Mouse (Mus musculus): ENCODE measurements around the gene Ivns1abp. TPM values are rescaled to one million over a fixed set of nuclear protein-coding genes. Genes with fewer than 3 reads are reported as not detected.

Ivns1abp gene
- polyA plus RNA-seq, 1 experiment from 2014 or later = 195 TPM

GRCm38 (mm10) chr1:151329601-151330000, 14.7 kb upstream of the Ivns1abp start:
- 82% methylated on average over 7 of the region's 7 CpGs for WGBS
- no peak for ATAC-seq

DNA sequence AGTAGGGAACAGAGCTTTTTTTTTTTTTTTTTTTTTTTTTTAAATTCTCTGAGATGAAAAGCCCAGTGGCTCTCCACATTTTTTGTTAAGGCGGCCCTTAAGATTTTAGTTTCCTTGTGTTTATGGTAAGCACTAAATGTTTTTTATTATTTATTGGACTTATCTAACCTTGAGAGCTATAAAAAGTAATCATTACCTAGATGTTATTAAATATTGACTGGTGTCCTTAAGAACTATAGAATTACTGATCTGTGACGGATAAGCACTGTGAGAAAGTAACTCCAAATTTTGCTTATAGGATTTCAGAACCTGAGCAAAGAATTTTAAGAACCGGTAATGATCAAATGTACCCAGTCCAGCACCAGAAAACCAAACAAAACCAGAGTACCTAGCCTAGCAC, 11.5 kb upstream of the Ivns1abp start:
- no peak overlapping the region for H3K9ac ChIP-seq (ENCODE audit: low read depth, low read length)
- no peaks in the 10 kb centered on the region for H3K9me3 ChIP-seq (ENCODE audit: control insufficient read depth, low read length)
- H3K4me2 ChIP-seq (ENCODE audit: low read length) = no peak overlapping the region
- no peak overlapping the region for H3K27ac ChIP-seq (ENCODE audit: low read depth, low read length)
- H3K27me3 ChIP-seq (replicated peaks; ENCODE audit: control insufficient read depth, insufficient read depth, low read length) = no peaks in the 10 kb centered on the region
- H3K4me3 ChIP-seq (ENCODE audit: low read length) = no peak overlapping the region
- no peaks in the 10 kb centered on the region for H3K36me3 ChIP-seq (ENCODE audit: control insufficient read depth, insufficient read depth, low read length)
- no peaks in the 10 kb centered on the region for H3K4me1 ChIP-seq (ENCODE audit: control insufficient read depth, insufficient read depth, low read depth, low read length)
- no peak for ATAC-seq
- WGBS = 95% methylated on average over 3 of the region's 3 CpGs

More at GRCm38 (mm10) chr1:151329601-151330000, 14.7 kb upstream of the Ivns1abp start:
- Histone ChIP-seq H3K4me3 (ENCODE audit: low read length) (no peak overlapping the region), H3K27me3 (replicated peaks; ENCODE audit: control insufficient read depth, insufficient read depth, low read length) (no peaks in the 10 kb centered on the region), H3K9ac (ENCODE audit: low read depth, low read length) (no peak overlapping the region), H3K36me3 (ENCODE audit: control insufficient read depth, insufficient read depth, low read length) (no peaks in the 10 kb centered on the region), H3K27ac (ENCODE audit: low read depth, low read length) (no peak overlapping the region), H3K4me1 (ENCODE audit: control insufficient read depth, insufficient read depth, low read depth, low read length) (no peaks in the 10 kb centered on the region), H3K4me2 (ENCODE audit: low read length) (no peak overlapping the region), H3K9me3 (ENCODE audit: control insufficient read depth, low read length) (no peaks in the 10 kb centered on the region)

DNA sequence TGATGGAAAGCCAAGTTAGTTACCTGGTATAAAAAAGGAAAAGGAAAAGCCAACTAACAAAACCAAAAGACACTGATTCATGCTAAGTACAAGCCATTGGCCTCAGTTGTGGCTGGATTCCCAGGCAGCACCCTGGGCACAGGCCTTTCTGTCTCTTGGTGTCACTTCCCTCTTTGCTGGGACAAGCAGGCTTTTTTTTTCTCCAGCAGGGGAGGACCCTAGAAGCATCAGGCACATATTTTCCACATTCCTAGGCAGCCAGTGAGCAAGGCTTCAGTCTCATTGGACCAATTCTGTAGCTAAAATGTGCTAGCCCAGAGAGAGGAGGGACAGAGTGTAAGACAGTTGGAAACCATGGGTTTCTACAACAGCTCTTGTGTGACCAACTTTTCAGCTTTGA, 6.0 kb upstream of the Ivns1abp start:
- Histone ChIP-seq H3K27me3 (replicated peaks; ENCODE audit: control insufficient read depth, insufficient read depth, low read length) (no peaks in the 10 kb centered on the region), H3K9me3 (ENCODE audit: control insufficient read depth, low read length) (no peaks in the 10 kb centered on the region), H3K4me2 (ENCODE audit: low read length) (no peak overlapping the region), H3K36me3 (ENCODE audit: control insufficient read depth, insufficient read depth, low read length) (no peaks in the 10 kb centered on the region), H3K9ac (ENCODE audit: low read depth, low read length) (no peak overlapping the region), H3K27ac (ENCODE audit: low read depth, low read length) (no peak overlapping the region), H3K4me1 (ENCODE audit: control insufficient read depth, insufficient read depth, low read depth, low read length) (peaks cover 10% of the 10 kb centered on the region), H3K4me3 (ENCODE audit: low read length) (no peak overlapping the region)
- no peak; the same call in 1 of the 2 replicates for ATAC-seq

DNA sequence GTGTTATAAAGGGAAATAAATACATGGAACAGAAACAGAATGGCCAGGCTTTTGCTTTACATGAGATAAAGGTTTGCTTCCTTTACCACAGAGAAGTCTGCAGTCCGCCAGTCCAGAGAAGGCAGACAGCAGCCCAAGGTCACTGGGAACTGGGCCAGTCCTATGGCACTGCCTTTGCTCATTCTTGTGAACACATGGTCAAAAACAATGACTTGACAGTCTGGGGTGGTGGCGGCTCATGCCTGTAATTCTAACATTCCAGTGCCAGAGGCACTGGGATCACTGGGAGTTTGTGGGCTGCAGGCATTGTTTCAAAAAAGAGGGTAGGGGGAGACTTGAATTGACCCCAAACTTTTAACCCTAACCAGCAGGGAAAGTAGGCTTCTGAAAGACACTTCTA, 5.3 kb upstream of the Ivns1abp start:
- Histone ChIP-seq H3K27me3 (replicated peaks; ENCODE audit: control insufficient read depth, insufficient read depth, low read length) (no peaks in the 10 kb centered on the region), H3K4me1 (ENCODE audit: control insufficient read depth, insufficient read depth, low read depth, low read length) (peaks cover 12% of the 10 kb centered on the region), H3K4me3 (ENCODE audit: low read length) (no peak overlapping the region), H3K9me3 (ENCODE audit: control insufficient read depth, low read length) (no peaks in the 10 kb centered on the region), H3K27ac (ENCODE audit: low read depth, low read length) (no peak overlapping the region), H3K9ac (ENCODE audit: low read depth, low read length) (no peak overlapping the region), H3K4me2 (ENCODE audit: low read length) (no peak overlapping the region), H3K36me3 (ENCODE audit: control insufficient read depth, insufficient read depth, low read length) (no peaks in the 10 kb centered on the region)
- WGBS = 24% methylated on average over 2 of the region's 2 CpGs
- ATAC-seq = no peak

DNA sequence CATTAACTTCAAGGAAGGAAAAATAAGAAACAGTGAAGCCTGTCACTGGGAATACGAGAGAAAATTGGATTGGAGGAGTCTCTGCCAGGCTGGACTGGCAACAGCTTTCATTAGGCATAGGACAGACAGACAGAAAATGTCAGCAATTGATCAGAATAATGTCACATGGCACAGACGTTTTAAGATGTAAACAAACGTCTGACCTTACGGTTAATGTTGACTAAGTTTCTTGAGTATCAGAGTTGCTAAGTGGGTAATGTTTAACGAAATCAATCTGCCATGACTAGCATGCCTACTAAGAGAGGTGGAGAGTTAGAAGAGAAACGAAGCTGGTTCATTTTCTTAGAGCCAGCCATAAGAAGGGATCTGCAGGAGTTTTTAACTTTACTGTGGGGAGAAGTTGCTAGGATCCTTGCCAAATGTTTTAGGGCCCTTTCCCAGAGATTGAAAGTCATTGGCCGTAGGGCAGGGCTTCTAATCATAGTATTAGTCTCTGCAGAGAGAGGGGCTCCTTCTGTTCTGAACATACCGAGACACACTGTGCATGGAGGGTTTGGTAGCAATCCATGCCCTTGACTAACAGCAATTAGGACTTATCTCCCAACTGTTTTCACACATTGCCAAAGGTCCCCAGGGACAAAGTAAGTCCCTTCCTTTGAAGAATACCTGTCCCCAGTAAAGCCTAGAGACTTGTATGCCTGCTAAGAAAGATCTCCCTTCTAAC, 2.8 kb upstream of the Ivns1abp start:
- Histone ChIP-seq H3K9ac (ENCODE audit: low read depth, low read length) (no peak overlapping the region), H3K4me1 (ENCODE audit: control insufficient read depth, insufficient read depth, low read depth, low read length) (peaks cover 19% of the 10 kb centered on the region), H3K27me3 (replicated peaks; ENCODE audit: control insufficient read depth, insufficient read depth, low read length) (no peaks in the 10 kb centered on the region), H3K4me3 (ENCODE audit: low read length) (no peak overlapping the region), H3K36me3 (ENCODE audit: control insufficient read depth, insufficient read depth, low read length) (no peaks in the 10 kb centered on the region), H3K9me3 (ENCODE audit: control insufficient read depth, low read length) (no peaks in the 10 kb centered on the region), H3K4me2 (ENCODE audit: low read length) (no peak overlapping the region), H3K27ac (ENCODE audit: low read depth, low read length) (no peak overlapping the region)
- ATAC-seq = no peak
- WGBS = 69% methylated on average over 8 of the region's 8 CpGs

DNA sequence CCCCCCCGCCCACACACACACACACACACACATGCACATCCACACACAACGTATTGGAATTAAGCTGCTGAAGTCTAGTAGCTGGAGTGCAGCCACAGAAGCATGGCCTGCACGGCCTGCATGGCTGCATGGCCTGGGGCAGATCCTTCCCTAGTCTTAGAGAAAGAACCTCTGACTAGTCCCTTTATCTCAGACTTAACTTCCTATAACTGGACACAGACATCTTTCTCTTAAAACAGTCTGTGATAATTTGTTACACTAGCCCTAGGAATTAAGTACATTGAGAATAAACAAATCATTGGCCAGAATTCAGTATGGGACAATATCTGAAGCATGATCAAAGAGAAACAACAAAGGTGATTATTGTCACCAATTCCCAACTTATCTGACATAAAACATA, 2.0 kb upstream of the Ivns1abp start:
- Histone ChIP-seq H3K27ac (ENCODE audit: low read depth, low read length) (no peak overlapping the region), H3K9ac (ENCODE audit: low read depth, low read length) (no peak overlapping the region), H3K27me3 (replicated peaks; ENCODE audit: control insufficient read depth, insufficient read depth, low read length) (no peaks in the 10 kb centered on the region), H3K9me3 (ENCODE audit: control insufficient read depth, low read length) (no peaks in the 10 kb centered on the region), H3K4me1 (ENCODE audit: control insufficient read depth, insufficient read depth, low read depth, low read length) (peaks cover 24% of the 10 kb centered on the region), H3K4me3 (ENCODE audit: low read length) (no peak overlapping the region), H3K4me2 (ENCODE audit: low read length) (no peak overlapping the region), H3K36me3 (ENCODE audit: control insufficient read depth, insufficient read depth, low read length) (no peaks in the 10 kb centered on the region)
- 62% methylated on average over 3 of the region's 3 CpGs for WGBS
- ATAC-seq = no peak

DNA sequence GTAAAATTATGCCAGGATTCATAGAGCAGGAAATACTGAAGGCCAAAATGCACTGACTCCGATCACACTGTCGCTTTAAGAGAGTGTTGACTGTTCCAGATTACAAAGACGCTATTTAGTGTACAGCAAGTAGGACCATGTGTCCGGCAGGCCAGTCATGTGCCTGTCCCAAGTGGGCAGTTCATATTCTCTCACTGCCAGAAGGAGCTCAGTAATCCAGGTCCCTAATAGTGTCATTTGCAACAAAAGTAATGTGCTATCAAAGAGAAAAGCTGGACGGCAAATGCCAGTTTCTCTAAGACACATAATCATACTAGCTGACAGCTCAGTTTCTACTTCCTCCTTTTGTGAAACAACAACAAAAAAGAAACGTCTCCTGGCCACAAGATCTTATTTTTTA, 1.3 kb upstream of the Ivns1abp start:
- Histone ChIP-seq H3K27me3 (replicated peaks; ENCODE audit: control insufficient read depth, insufficient read depth, low read length) (no peaks in the 10 kb centered on the region), H3K9ac (ENCODE audit: low read depth, low read length) (no peak overlapping the region), H3K4me1 (ENCODE audit: control insufficient read depth, insufficient read depth, low read depth, low read length) (peaks cover 24% of the 10 kb centered on the region), H3K9me3 (ENCODE audit: control insufficient read depth, low read length) (no peaks in the 10 kb centered on the region), H3K27ac (ENCODE audit: low read depth, low read length) (no peak overlapping the region), H3K36me3 (ENCODE audit: control insufficient read depth, insufficient read depth, low read length) (no peaks in the 10 kb centered on the region), H3K4me3 (ENCODE audit: low read length) (no peak overlapping the region), H3K4me2 (ENCODE audit: low read length) (peak overlapping the region; percentile 78)
- no peak for ATAC-seq
- WGBS = 22% methylated on average over 6 of the region's 6 CpGs

DNA sequence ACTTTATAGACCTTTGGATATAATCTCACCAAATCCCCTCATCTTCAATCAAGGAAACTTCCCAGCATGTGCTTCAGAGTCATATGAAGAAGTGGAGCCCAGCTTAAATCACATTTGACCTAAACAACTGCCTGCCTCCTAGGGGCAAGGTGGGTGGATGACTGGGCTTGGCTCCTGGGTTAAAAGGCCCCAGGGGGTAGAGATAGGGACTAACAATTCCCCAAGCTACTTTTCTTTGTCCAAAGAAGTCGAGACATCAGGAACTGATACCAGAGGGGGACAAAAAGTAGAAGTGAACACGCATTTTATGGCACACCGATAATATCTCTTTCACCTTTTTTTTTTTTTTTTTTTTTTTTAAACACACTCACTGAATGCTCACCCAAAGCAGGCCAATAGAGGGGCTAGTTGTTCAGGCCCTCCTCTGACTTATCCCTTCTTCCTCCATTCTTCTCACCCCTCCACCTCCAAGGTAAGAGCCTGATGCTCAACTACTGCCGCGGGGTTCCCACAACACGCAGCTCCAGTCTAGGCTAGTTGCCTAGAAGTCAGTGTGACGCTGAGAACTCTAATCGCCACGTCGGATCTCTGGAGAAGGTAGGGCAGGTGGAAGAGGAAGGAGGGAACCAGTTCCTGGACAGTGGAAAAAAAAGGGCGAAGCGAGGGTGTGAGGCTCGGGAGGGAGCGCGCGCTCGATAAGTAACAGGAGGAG, 550 bp upstream of the Ivns1abp start:
- Histone ChIP-seq H3K4me2 (ENCODE audit: low read length) (peak overlapping the region; percentile 78), H3K4me1 (ENCODE audit: control insufficient read depth, insufficient read depth, low read depth, low read length) (peaks cover 26% of the 10 kb centered on the region), H3K9me3 (ENCODE audit: control insufficient read depth, low read length) (no peaks in the 10 kb centered on the region), H3K36me3 (ENCODE audit: control insufficient read depth, insufficient read depth, low read length) (no peaks in the 10 kb centered on the region), H3K27me3 (replicated peaks; ENCODE audit: control insufficient read depth, insufficient read depth, low read length) (no peaks in the 10 kb centered on the region), H3K27ac (ENCODE audit: low read depth, low read length) (peak overlapping the region; percentile 83), H3K9ac (ENCODE audit: low read depth, low read length) (peak overlapping the region; percentile 78), H3K4me3 (ENCODE audit: low read length) (peak overlapping the region; percentile 88)
- under 1% methylated on average over 17 of the region's 17 CpGs for WGBS
- no peak for ATAC-seq

DNA sequence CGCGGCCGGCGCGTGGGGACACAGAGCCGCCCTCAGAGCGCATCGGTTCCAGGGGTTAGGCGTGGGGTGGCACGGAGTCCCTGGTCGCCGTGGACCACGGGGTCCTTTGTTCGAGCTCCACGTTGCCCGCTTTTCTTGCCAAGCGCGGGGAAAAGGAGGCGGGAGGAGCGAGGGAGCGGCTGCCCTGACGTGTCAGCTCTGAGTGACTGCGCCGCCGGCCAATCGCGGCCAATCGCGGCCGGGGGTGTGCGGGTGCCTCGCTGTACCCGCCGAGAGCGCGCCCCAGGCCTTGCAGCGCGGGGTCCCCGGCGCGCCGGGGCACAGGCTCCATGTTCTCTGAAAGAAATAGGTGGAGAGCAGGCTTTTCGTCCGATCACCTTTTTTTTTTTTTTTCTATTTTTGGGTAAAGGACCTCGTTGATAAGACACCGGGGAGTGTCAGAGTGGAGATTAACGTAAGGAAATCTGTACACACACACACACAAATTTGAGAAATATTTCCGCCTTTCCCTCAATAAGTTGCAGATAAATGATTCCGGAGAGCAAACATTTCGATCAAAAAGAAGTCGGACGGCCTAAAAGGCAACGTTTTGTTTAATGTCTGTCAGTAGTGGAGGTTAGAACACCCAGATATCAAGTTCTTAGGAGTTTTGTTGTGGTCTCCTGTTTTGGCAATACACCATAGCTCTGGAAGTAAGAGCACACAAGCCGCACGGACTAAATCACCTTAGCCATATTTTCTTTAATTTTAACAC, 1.0 kb downstream of the Ivns1abp start:
- WGBS = under 1% methylated on average over 55 of the region's 55 CpGs
- peak overlapping the region; percentile 78 for H3K4me2 ChIP-seq (ENCODE audit: low read length)
- peaks cover 26% of the 10 kb centered on the region for H3K4me1 ChIP-seq (ENCODE audit: control insufficient read depth, insufficient read depth, low read depth, low read length)
- peak overlapping the region; percentile 96 for H3K27ac ChIP-seq (ENCODE audit: low read depth, low read length)
- H3K36me3 ChIP-seq (ENCODE audit: control insufficient read depth, insufficient read depth, low read length) = no peaks in the 10 kb centered on the region
- peak overlapping the region; percentile 88 for H3K4me3 ChIP-seq (ENCODE audit: low read length)
- H3K9ac ChIP-seq (ENCODE audit: low read depth, low read length) = peak overlapping the region; percentile 98
- no peaks in the 10 kb centered on the region for H3K27me3 ChIP-seq (replicated peaks; ENCODE audit: control insufficient read depth, insufficient read depth, low read length)
- no peaks in the 10 kb centered on the region for H3K9me3 ChIP-seq (ENCODE audit: control insufficient read depth, low read length)
- ATAC-seq = peak; percentile 88

Measured in hindbrain, embryonic 16.5 days (tissue).